Mouse (Mus musculus): Measurements from ENCODE around the gene Tmem125.

DNA sequence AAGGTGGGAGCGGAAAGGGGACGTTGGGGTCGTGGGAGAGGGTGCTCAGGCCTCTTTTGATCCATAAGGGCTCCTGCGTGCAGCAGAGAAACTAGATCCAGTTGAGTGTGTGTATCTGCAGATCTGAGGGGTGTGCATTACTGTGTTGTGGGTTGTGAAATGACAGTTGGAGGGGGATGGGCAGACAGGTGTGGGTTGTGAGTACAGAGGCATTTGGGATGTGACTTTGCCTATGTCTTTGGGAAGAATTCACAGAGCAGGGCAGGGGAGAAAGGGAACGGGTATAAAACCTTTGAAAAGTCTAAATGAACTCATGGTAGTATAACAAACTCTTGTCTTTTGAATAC lies 16.5 kb downstream of the Tmem125 start:
- TF ChIP-seq CTCF (IDR thresholded peaks at IDR 0.05; ENCODE audit: extremely low read depth, insufficient read depth, low read length) (no peak), POLR2A (IDR thresholded peaks at IDR 0.05; ENCODE audit: extremely low read depth, insufficient read depth, low read length) (no peak)
